ENCODE assay signal across 21 mouse cellular contexts in genomic region chr14:79307908-79308307, GRCm38 (mm10). TPM values are rescaled to one million over a fixed set of nuclear protein-coding genes. Genes with fewer than 3 reads are reported as not detected.
A peak's percentile ranks its signal among the peaks of the same experiment; 100 is the strongest.
DNase-seq lines count a peak whose midpoint lies in the region; ATAC-seq lines count a peak whose summit lies in the region.
"Had no signal": no experiment of that assay in that cellular context is flagged by ENCODE, and none has a peak within 500 bp of the region (broad histone marks: within the 10 kb centered on the region; RNA-seq: fewer than 3 reads in every experiment).

No protein-coding gene starts in this region.

- peak overlapping the region; percentile 36; the same call in 1 of the 2 replicates for H3K27ac ChIP-seq in forebrain, embryonic 10.5 days
- no peak overlapping the region for H3K27ac ChIP-seq in forebrain, embryonic 16.5 days (ENCODE audit: low read length)
- H3K27ac ChIP-seq in midbrain, embryonic 12.5 days (replicated peaks): no peak overlapping the region
- no peak overlapping the region for H3K27ac ChIP-seq in midbrain, embryonic 11.5 days (ENCODE audit: low read depth, low read length)
- peak overlapping the region; percentile 79 for H3K27ac ChIP-seq in liver, embryonic 16.5 days (ENCODE audit: low read length)
- H3K27ac ChIP-seq: embryonic facial prominence, embryonic 12.5 days; forebrain, embryonic 13.5 days; hindbrain, embryonic 13.5 days had no signal

- no peaks in the 10 kb centered on the region for H3K36me3 ChIP-seq in forebrain, embryonic 10.5 days (replicated peaks)
- H3K36me3 ChIP-seq in forebrain, embryonic 16.5 days (ENCODE audit: control insufficient read depth, insufficient read depth): no peaks in the 10 kb centered on the region
- H3K36me3 ChIP-seq in midbrain, embryonic 12.5 days: no peaks in the 10 kb centered on the region
- no peaks in the 10 kb centered on the region for H3K36me3 ChIP-seq in midbrain, embryonic 11.5 days (ENCODE audit: control insufficient read depth, insufficient read depth, low read length)
- H3K36me3 ChIP-seq in liver, embryonic 16.5 days (ENCODE audit: control insufficient read depth, insufficient read depth): no peaks in the 10 kb centered on the region
- H3K36me3 ChIP-seq: embryonic facial prominence, embryonic 12.5 days; G1E; hindbrain, embryonic 13.5 days had no signal

- no peak for DNase-seq in forebrain, embryonic 10.5 days (ENCODE audit: extremely low spot score, low spot score)
- no peak for DNase-seq in midbrain, embryonic 11.5 days (ENCODE audit: low spot score, missing footprints)
- DNase-seq in thymus, postnatal 14 days: no peak
- DNase-seq in adrenal gland, postnatal 14 days: no peak
- no peak for DNase-seq in thymus, postnatal 10 days (ENCODE audit: low spot score in 2 of 2)
- DNase-seq: adrenal gland, adult 8-10 months; B cell, adult 2 months; cerebellum, adult 11 months; cerebellum, adult 9-10 months; gastrocnemius, postnatal 36 days; heart, adult 11 months; heart, postnatal 10 days; heart, postnatal 4 days had no signal

- H3K4me3 ChIP-seq in forebrain, embryonic 10.5 days: no peak overlapping the region
- H3K4me3 ChIP-seq in forebrain, embryonic 16.5 days (replicated peaks; ENCODE audit: low read length): no peak overlapping the region
- no peak overlapping the region for H3K4me3 ChIP-seq in midbrain, embryonic 12.5 days
- H3K4me3 ChIP-seq in midbrain, embryonic 11.5 days (ENCODE audit: low read depth, low read length): no peak overlapping the region
- H3K4me3 ChIP-seq in liver, embryonic 16.5 days (ENCODE audit: low read depth, low read length): no peak overlapping the region
- H3K4me3 ChIP-seq: embryonic facial prominence, embryonic 12.5 days; forebrain, embryonic 13.5 days; hindbrain, embryonic 13.5 days had no signal

- H3K9ac ChIP-seq in forebrain, embryonic 16.5 days (replicated peaks; ENCODE audit: low read depth, low read length): no peak overlapping the region
- no peak overlapping the region for H3K9ac ChIP-seq in midbrain, embryonic 12.5 days (replicated peaks)
- H3K9ac ChIP-seq in midbrain, embryonic 11.5 days (ENCODE audit: low read length): no peak overlapping the region
- H3K9ac ChIP-seq in liver, embryonic 16.5 days (ENCODE audit: low read depth, low read length): peak overlapping the region; percentile 39; the same call in 1 of the 2 replicates
- H3K9ac ChIP-seq: embryonic facial prominence, embryonic 12.5 days; forebrain, embryonic 13.5 days; hindbrain, embryonic 13.5 days had no signal

- no peak for ATAC-seq in forebrain, embryonic 16.5 days
- ATAC-seq in midbrain, embryonic 12.5 days (ENCODE audit: low FRiP score, low read depth): 0 out of 2 replicates have a peak, but pooled peaks have one; percentile 12
- ATAC-seq in midbrain, embryonic 11.5 days (ENCODE audit: low FRiP score): no peak
- peak; percentile 52; the same call in 1 of the 2 replicates for ATAC-seq in liver, embryonic 16.5 days (ENCODE audit: low read depth)
- ATAC-seq: CD4-positive, CD25-positive, alpha-beta regulatory T cell, adult 4 months had no signal

- H3K27me3 ChIP-seq in forebrain, embryonic 10.5 days (ENCODE audit: poor library complexity, severe bottlenecking): peaks cover 22% of the 10 kb centered on the region
- H3K27me3 ChIP-seq in forebrain, embryonic 16.5 days (replicated peaks; ENCODE audit: control insufficient read depth, insufficient read depth, low read length): 0 out of 2 replicates have a peak, but pooled peaks cover 2% of the 10 kb centered on the region
- peaks cover 25% of the 10 kb centered on the region for H3K27me3 ChIP-seq in midbrain, embryonic 12.5 days
- no peaks in the 10 kb centered on the region for H3K27me3 ChIP-seq in midbrain, embryonic 11.5 days (ENCODE audit: control insufficient read depth, insufficient read depth, low read length)
- H3K27me3 ChIP-seq in liver, embryonic 16.5 days (ENCODE audit: control insufficient read depth, insufficient read depth, low read depth, low read length): no peaks in the 10 kb centered on the region
- H3K27me3 ChIP-seq: embryonic facial prominence, embryonic 12.5 days; forebrain, embryonic 13.5 days had no signal

- H3K4me1 ChIP-seq in forebrain, embryonic 10.5 days: peaks cover 30% of the 10 kb centered on the region
- peaks cover 5% of the 10 kb centered on the region for H3K4me1 ChIP-seq in forebrain, embryonic 16.5 days (replicated peaks; ENCODE audit: control insufficient read depth, insufficient read depth, low read length)
- H3K4me1 ChIP-seq in midbrain, embryonic 12.5 days: peaks cover 12% of the 10 kb centered on the region; the same call in 1 of the 2 replicates
- H3K4me1 ChIP-seq in midbrain, embryonic 11.5 days (ENCODE audit: control insufficient read depth, insufficient read depth, low read length): peaks cover 5% of the 10 kb centered on the region; the same call in 1 of the 2 replicates
- H3K4me1 ChIP-seq in liver, embryonic 16.5 days (ENCODE audit: control insufficient read depth, low read depth, low read length): peaks cover 42% of the 10 kb centered on the region

- WGBS in forebrain, embryonic 10.5 days: 65% methylated on average over 5 of the region's 5 CpGs
- 50% methylated on average over 5 of the region's 5 CpGs for WGBS in forebrain, embryonic 16.5 days
- WGBS in midbrain, embryonic 12.5 days: 55% methylated on average over 5 of the region's 5 CpGs
- 39% methylated on average over 5 of the region's 5 CpGs for WGBS in midbrain, embryonic 11.5 days
- WGBS in liver, embryonic 16.5 days (ENCODE audit: insufficient replicate concordance): 38% methylated on average over 5 of the region's 5 CpGs

- H3K4me2 ChIP-seq in forebrain, embryonic 16.5 days (ENCODE audit: low read length): no peak overlapping the region
- no peak overlapping the region for H3K4me2 ChIP-seq in midbrain, embryonic 12.5 days (replicated peaks)
- no peak overlapping the region for H3K4me2 ChIP-seq in midbrain, embryonic 11.5 days
- peak overlapping the region; percentile 50; the same call in 1 of the 2 replicates for H3K4me2 ChIP-seq in liver, embryonic 16.5 days (ENCODE audit: low read depth, low read length)
- H3K4me2 ChIP-seq: embryonic facial prominence, embryonic 12.5 days; forebrain, embryonic 13.5 days; hindbrain, embryonic 13.5 days had no signal

- H3K9me3 ChIP-seq in forebrain, embryonic 10.5 days: no peaks in the 10 kb centered on the region
- no peaks in the 10 kb centered on the region for H3K9me3 ChIP-seq in forebrain, embryonic 16.5 days (ENCODE audit: control insufficient read depth, low read length)
- H3K9me3 ChIP-seq in midbrain, embryonic 12.5 days: no peaks in the 10 kb centered on the region
- H3K9me3 ChIP-seq in midbrain, embryonic 11.5 days (ENCODE audit: control insufficient read depth, low read length): no peaks in the 10 kb centered on the region
- H3K9me3 ChIP-seq in liver, embryonic 16.5 days (replicated peaks; ENCODE audit: control insufficient read depth, low read length): no peaks in the 10 kb centered on the region
- H3K9me3 ChIP-seq: embryonic facial prominence, embryonic 12.5 days; forebrain, embryonic 13.5 days; G1E; hindbrain, embryonic 13.5 days had no signal

RNA-seq across cellular contexts. Expression of gene Rgcc, which starts 6.5 kb away (rescaled TPM):
- 52.1 and 60.1 TPM in 2 replicates for polyA plus RNA-seq in forebrain, embryonic 10.5 days (2016; fragmentation: Nextera tagmentation; extraction: Ambion mirVana)
- 58.0 and 62.8 TPM in 2 replicates for polyA plus RNA-seq in forebrain, embryonic 16.5 days (2015; fragmentation: Nextera tagmentation; extraction: Ambion mirVana)
- 12.7 and 17.2 TPM in 2 replicates for polyA plus RNA-seq in midbrain, embryonic 12.5 days (2016; fragmentation: Nextera tagmentation; extraction: Ambion mirVana)
- polyA plus RNA-seq in midbrain, embryonic 11.5 days (2014; fragmentation: Nextera tagmentation; extraction: Ambion mirVana): 13.7 and 18.7 TPM in 2 replicates
- polyA plus RNA-seq in liver, embryonic 16.5 days (2015; fragmentation: Nextera tagmentation; extraction: Ambion mirVana): 237 and 262 TPM in 2 replicates
- total RNA-seq in adrenal gland, postnatal 14 days (2021): 172 and 203 TPM in 2 replicates
- total RNA-seq: G1E had no signal
- polyA plus RNA-seq: G1E had no signal

Comparison
In these comparisons a context has a peak if more than half of its experiments do, and no peak if none do; other contexts are left out.
1. H3K27ac ChIP-seq: peak in forebrain, embryonic 10.5 days (single experiment) and liver, embryonic 16.5 days (single experiment); none in forebrain, embryonic 16.5 days (single experiment), midbrain, embryonic 12.5 days (single experiment) and midbrain, embryonic 11.5 days (single experiment).
2. ATAC-seq: peak in midbrain, embryonic 12.5 days (single experiment) and liver, embryonic 16.5 days (single experiment); none in forebrain, embryonic 16.5 days (single experiment) and midbrain, embryonic 11.5 days (single experiment).